ENCODE assay signal across 10 mouse cellular contexts in the genomic region with DNA sequence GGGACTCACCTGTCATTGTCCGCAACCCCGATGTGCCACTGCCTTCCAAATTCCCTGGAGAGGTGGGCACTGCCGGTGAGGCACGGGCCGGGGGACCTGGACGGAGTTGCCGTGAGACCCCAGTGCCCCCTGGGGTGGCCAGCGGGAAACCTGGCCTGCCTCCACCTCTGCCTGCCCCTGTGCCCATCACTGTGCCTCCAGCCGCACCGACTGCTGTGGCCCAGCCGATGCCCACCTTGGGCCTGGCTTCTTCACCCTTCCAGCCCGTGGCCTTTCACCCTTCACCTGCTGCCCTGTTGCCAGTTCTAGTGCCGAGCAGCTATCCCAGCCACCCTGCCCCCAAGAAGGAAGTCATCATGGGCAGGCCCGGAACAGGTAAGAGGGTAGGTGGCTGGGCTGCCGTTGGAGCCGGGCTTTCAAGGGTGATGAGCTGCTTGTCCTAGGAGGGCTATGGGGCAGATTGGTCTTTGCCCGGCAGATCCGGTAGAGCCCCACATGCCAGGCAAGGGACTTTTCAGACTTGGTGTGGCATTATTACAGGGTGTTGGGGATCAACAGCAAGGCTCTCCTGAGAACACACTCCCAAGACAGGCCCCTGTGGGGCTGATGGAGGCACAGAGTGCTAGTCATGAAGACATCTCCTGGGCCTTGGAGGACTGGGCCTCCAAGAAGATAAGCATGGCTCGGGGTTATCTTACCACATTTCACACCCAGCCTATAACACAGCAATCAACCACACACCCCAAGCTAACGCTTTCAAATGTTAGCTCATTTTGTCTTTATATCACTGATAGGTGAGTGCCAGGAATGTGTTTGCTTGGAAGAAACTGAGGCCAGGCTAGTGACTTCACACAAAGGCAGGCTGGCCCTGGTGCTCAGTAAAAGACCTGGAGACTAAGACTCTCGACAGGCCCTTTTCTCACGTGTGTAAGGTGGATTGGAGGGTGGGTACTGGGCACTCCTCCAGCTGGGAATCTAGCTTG. TPM values are rescaled to one million over a fixed set of nuclear protein-coding genes. Genes with fewer than 3 reads are reported as not detected.
DNase-seq lines count a peak whose midpoint lies in the region; ATAC-seq and TF ChIP-seq lines count a peak whose summit lies in the region.
"Had no signal": no experiment of that assay in that cellular context is flagged by ENCODE, and none has a peak within 500 bp of the region (broad histone marks: within the 10 kb centered on the region; RNA-seq: fewer than 3 reads in every experiment).

No protein-coding gene starts in this region.

- ATAC-seq in erythroid progenitor cell, adult 5-6 weeks (replicated peaks; ENCODE audit: low FRiP score, poor library complexity, severe bottlenecking) = peak; percentile 43
- ATAC-seq in liver, embryonic 14.5 days (ENCODE audit: insufficient read depth) = peak; percentile 78
- ATAC-seq in CD4-positive, CD25-positive, alpha-beta regulatory T cell, adult 4 months = no peak

- H3K4me1 ChIP-seq in bone marrow, adult 2 months (ENCODE audit: control insufficient read depth, insufficient read depth, low read length) = peaks cover 12% of the 10 kb centered on the region
- H3K4me1 ChIP-seq in liver, embryonic 14.5 days (replicated peaks; ENCODE audit: control insufficient read depth in 2 of 2, insufficient read depth in 2 of 2, low read length in 1 of 2) = peaks cover 53 to 64% of the 10 kb centered on the region in 2 experiments

- H3K27me3 ChIP-seq in liver, embryonic 14.5 days (ENCODE audit: control insufficient read depth, insufficient read depth, low read length) = no peaks in the 10 kb centered on the region
- H3K27me3 ChIP-seq: embryonic facial prominence, embryonic 12.5 days; hindbrain, embryonic 15.5 days had no signal

- H3K9ac ChIP-seq in liver, embryonic 14.5 days (replicated peaks) = peak overlapping the region; percentile 64
- H3K9ac ChIP-seq: hindbrain, embryonic 15.5 days had no signal

- peak overlapping the region; percentile 57 for H3K27ac ChIP-seq in bone marrow, adult 2 months (ENCODE audit: control insufficient read depth, insufficient read depth, low read depth, low read length, poor library complexity)
- H3K27ac ChIP-seq in liver, embryonic 14.5 days = peak overlapping the region; percentile 80
- H3K27ac ChIP-seq: embryonic facial prominence, embryonic 12.5 days; hindbrain, embryonic 15.5 days had no signal

- peak; percentile 64 for TF ChIP-seq EP300 in liver, embryonic 14.5 days (IDR thresholded peaks at IDR 0.05; ENCODE audit: low read depth)

- peak; percentile 4 for DNase-seq in lung, postnatal 10 days
- DNase-seq in lung, postnatal 14 days = no peak
- DNase-seq in liver, embryonic 14.5 days (ENCODE audit: low read depth in 3 of 3, low spot score in 3 of 3) = peak in 1 of 3 experiments; percentile 65
- DNase-seq in embryo, embryonic 11 days = no peak

- H3K4me3 ChIP-seq in bone marrow, adult 2 months (replicated peaks; ENCODE audit: control insufficient read depth, low read depth, low read length) = no peak overlapping the region
- H3K4me3 ChIP-seq in liver, embryonic 14.5 days (ENCODE audit: insufficient read depth in 1 of 2, low read depth in 2 of 2, low read length in 2 of 2) = peak overlapping the region in 1 of 2 experiments; percentile 18; a peak in 2 of 4 replicates
- H3K4me3 ChIP-seq: embryonic facial prominence, embryonic 12.5 days; hindbrain, embryonic 15.5 days had no signal

- 82% methylated on average over 22 of the region's 22 CpGs for WGBS in bone marrow, adult 2 months
- WGBS in liver, embryonic 14.5 days (ENCODE audit: insufficient replicate concordance) = 60% methylated on average over 22 of the region's 22 CpGs

- peak overlapping the region; percentile 69 for H3K4me2 ChIP-seq in liver, embryonic 14.5 days (ENCODE audit: low read depth)
- H3K4me2 ChIP-seq: embryonic facial prominence, embryonic 12.5 days; hindbrain, embryonic 15.5 days had no signal

- TF ChIP-seq CTCF in bone marrow, adult 2 months (IDR thresholded peaks at IDR 0.05; ENCODE audit: control insufficient read depth, insufficient read depth, low read length) = no peak
- TF ChIP-seq CTCF in liver, embryonic 14.5 days (IDR thresholded peaks at IDR 0.05; ENCODE audit: low read depth) = 0 out of 2 replicates have a peak, but pooled peaks have one; percentile 10

- TF ChIP-seq POLR2A in bone marrow, adult 2 months (IDR thresholded peaks at IDR 0.05; ENCODE audit: borderline replicate concordance, control insufficient read depth, low read depth, low read length) = 0 out of 2 replicates have a peak, but pooled peaks have one; percentile 4

- H3K9me3 ChIP-seq in liver, embryonic 14.5 days (ENCODE audit: control insufficient read depth, low read length) = no peaks in the 10 kb centered on the region
- H3K9me3 ChIP-seq: embryonic facial prominence, embryonic 12.5 days; hindbrain, embryonic 15.5 days had no signal

- H3K36me3 ChIP-seq in liver, embryonic 14.5 days (replicated peaks; ENCODE audit: control insufficient read depth, insufficient read depth, low read depth) = peaks cover 2% of the 10 kb centered on the region; the same call in 1 of the 2 replicates

RNA-seq across cellular contexts. Expression of a gene that starts 6.0 kb away (rescaled TPM):
- polyA plus RNA-seq in bone marrow, adult 2 months (2011; ENCODE audit: insufficient read depth, insufficient read length, low replicate concordance, missing spikeins) = 174 and 292 TPM in 2 replicates
- 114 and 181 TPM in 2 replicates for total RNA-seq in erythroid progenitor cell, adult 5-6 weeks (2015; ENCODE audit: low replicate concordance)
- total RNA-seq in erythroid progenitor cell, adult 5-6 weeks (2017; ENCODE audit: low replicate concordance) = 70.5 and 90.7 TPM in 2 replicates
- polyA plus RNA-seq in liver, embryonic 14.5 days (2012; rRNA removed) = 14.0 and 14.8 TPM in 2 replicates
- 9.7 and 12.3 TPM in 2 replicates for polyA plus RNA-seq in liver, embryonic 14.5 days (2014; fragmentation: Nextera tagmentation; extraction: Ambion mirVana)
- 10 to 100 TPM; 24.1 to 27.2 TPM for polyA plus RNA-seq in CD4-positive, CD25-positive, alpha-beta regulatory T cell, adult 4 months (2017; shearing (Covaris generic))

RNA-seq across cellular contexts. Expression of a gene that starts 23.0 kb away (rescaled TPM):
- polyA plus RNA-seq in bone marrow, adult 2 months (2011; ENCODE audit: insufficient read depth, insufficient read length, low replicate concordance, missing spikeins) = 6.8 and 14.6 TPM in 2 replicates
- total RNA-seq in erythroid progenitor cell, adult 5-6 weeks (2015; ENCODE audit: low replicate concordance) = 0.72 and 3.4 TPM in 2 replicates
- 0.61 and 1.8 TPM in 2 replicates for total RNA-seq in erythroid progenitor cell, adult 5-6 weeks (2017; ENCODE audit: low replicate concordance)
- 8.5 and 9.8 TPM in 2 replicates for polyA plus RNA-seq in liver, embryonic 14.5 days (2012; rRNA removed)
- 5.1 and 5.3 TPM in 2 replicates for polyA plus RNA-seq in liver, embryonic 14.5 days (2014; fragmentation: Nextera tagmentation; extraction: Ambion mirVana)
- polyA plus RNA-seq in CD4-positive, CD25-positive, alpha-beta regulatory T cell, adult 4 months (2017; shearing (Covaris generic)) = under 1 TPM; 0.22 to 0.42 TPM

RNA-seq across cellular contexts. Expression of a gene that starts 24.2 kb away (rescaled TPM):
- 31.5 and 46.4 TPM in 2 replicates for polyA plus RNA-seq in bone marrow, adult 2 months (2011; ENCODE audit: insufficient read depth, insufficient read length, low replicate concordance, missing spikeins)
- total RNA-seq in erythroid progenitor cell, adult 5-6 weeks (2015; ENCODE audit: low replicate concordance) = 20.2 and 26.8 TPM in 2 replicates
- total RNA-seq in erythroid progenitor cell, adult 5-6 weeks (2017; ENCODE audit: low replicate concordance) = 8.9 and 17.3 TPM in 2 replicates
- polyA plus RNA-seq in liver, embryonic 14.5 days (2012; rRNA removed) = 26.2 and 29.4 TPM in 2 replicates
- 24.3 and 29.8 TPM in 2 replicates for polyA plus RNA-seq in liver, embryonic 14.5 days (2014; fragmentation: Nextera tagmentation; extraction: Ambion mirVana)
- 10 to 100 TPM; 23.6 to 42.6 TPM for polyA plus RNA-seq in CD4-positive, CD25-positive, alpha-beta regulatory T cell, adult 4 months (2017; shearing (Covaris generic))

RNA-seq across cellular contexts. Expression of a gene that starts 27.7 kb away (rescaled TPM):
- polyA plus RNA-seq in bone marrow, adult 2 months (2011; ENCODE audit: insufficient read depth, insufficient read length, low replicate concordance, missing spikeins) = not detected in 2 replicates
- total RNA-seq in erythroid progenitor cell, adult 5-6 weeks (2015; ENCODE audit: low replicate concordance) = not detected in 2 replicates
- not detected in 2 replicates for total RNA-seq in erythroid progenitor cell, adult 5-6 weeks (2017; ENCODE audit: low replicate concordance)
- polyA plus RNA-seq in liver, embryonic 14.5 days (2012; rRNA removed) = 0.03 and 0.04 TPM in 2 replicates
- polyA plus RNA-seq in liver, embryonic 14.5 days (2014; fragmentation: Nextera tagmentation; extraction: Ambion mirVana) = not detected in 2 replicates
- polyA plus RNA-seq in CD4-positive, CD25-positive, alpha-beta regulatory T cell, adult 4 months (2017; shearing (Covaris generic)) = not detected
- total RNA-seq: liver, adult 2 months had no signal
- polyA plus RNA-seq: liver, adult 2 months had no signal

RNA-seq across cellular contexts. Expression of a gene that starts 32.4 kb away (rescaled TPM):
- polyA plus RNA-seq in bone marrow, adult 2 months (2011; ENCODE audit: insufficient read depth, insufficient read length, low replicate concordance, missing spikeins) = not detected in 2 replicates
- not detected in 2 replicates for total RNA-seq in erythroid progenitor cell, adult 5-6 weeks (2015; ENCODE audit: low replicate concordance)
- total RNA-seq in erythroid progenitor cell, adult 5-6 weeks (2017; ENCODE audit: low replicate concordance) = not detected in 2 replicates
- 0.23 TPM in 1 of 2 replicates, not detected in the other for polyA plus RNA-seq in liver, embryonic 14.5 days (2012; rRNA removed)
- not detected in 2 replicates for polyA plus RNA-seq in liver, embryonic 14.5 days (2014; fragmentation: Nextera tagmentation; extraction: Ambion mirVana)
- not detected for polyA plus RNA-seq in CD4-positive, CD25-positive, alpha-beta regulatory T cell, adult 4 months (2017; shearing (Covaris generic))
- total RNA-seq: liver, adult 2 months had no signal
- polyA plus RNA-seq: liver, adult 2 months had no signal
